Mouse (Mus musculus) ES-Bruce4 (cell line): ENCODE results near the gene Clpsl2.

Source experiments
- EP300 ChIP-seq: IDR thresholded peaks from 2 replicates; pipeline ENCODE4 v1.6.1; 2011; ENCODE audit warnings: low read depth, low read length; ENCODE audit not compliant: insufficient read depth
- POLR2A ChIP-seq: IDR thresholded peaks from one replicate; pipeline ENCODE4 v1.8.1; 2011; ENCODE audit warnings: low read length; ENCODE audit not compliant: insufficient read depth

DNA sequence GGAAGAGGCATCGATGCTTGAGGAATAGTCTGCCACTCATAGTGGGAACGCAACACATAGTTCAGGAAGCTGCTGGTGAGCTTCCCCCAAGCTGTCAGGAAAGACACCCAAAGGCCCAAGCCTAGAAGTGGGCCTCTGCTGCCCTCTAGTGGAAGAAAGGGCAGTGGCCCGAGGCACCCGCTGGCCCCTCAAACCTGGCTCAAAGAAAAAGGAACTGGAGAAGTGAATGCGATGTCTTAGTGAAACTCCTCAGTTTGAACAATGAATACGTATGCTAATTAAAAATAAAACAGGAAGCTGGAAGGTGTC lies 21.2 kb upstream of the Clpsl2 start:
- TF ChIP-seq EP300 = no peak
- TF ChIP-seq POLR2A = no peak
